Mouse (Mus musculus) brain, embryonic 14.5 days (tissue): Measurements from ENCODE around the gene Map3k12. TPM values are rescaled to one million over a fixed set of nuclear protein-coding genes. Genes with fewer than 3 reads are reported as not detected.

ENCODE experiments used
- DNase-seq: peaks from one replicate; pipeline ENCODE4 v3.0.0-alpha.2; 2011; ENCODE audit warnings: low read depth
- CTCF ChIP-seq: fragments of 200-500 bp; IDR thresholded peaks from 2 replicates; pipeline ENCODE4 v1.5.1; 2012; ENCODE audit warnings: inconsistent platforms, mild to moderate bottlenecking, moderate library complexity, borderline replicate concordance; ENCODE audit not compliant: insufficient read depth, insufficient read length; ENCODE audit errors: extremely low read depth
- POLR2A ChIP-seq: fragments of 200-500 bp; IDR thresholded peaks from 2 replicates; pipeline ENCODE4 v1.6.1; 2012; ENCODE audit warnings: mild to moderate bottlenecking, inconsistent platforms, borderline replicate concordance; ENCODE audit not compliant: poor library complexity, insufficient read depth, insufficient read length, severe bottlenecking; ENCODE audit errors: extremely low read depth
- polyA plus RNA-seq: library from polyadenylated mRNA; depleted of rRNA; stranded (reverse); fragments of >200 nt; gene quantifications from 2 replicates; pipeline ENCODE4 v1.2.3, GENCODE M21; 2012; rRNA removed

Gene Map3k12
- polyA plus RNA-seq, 1 experiment = 72.4 TPM

DNA sequence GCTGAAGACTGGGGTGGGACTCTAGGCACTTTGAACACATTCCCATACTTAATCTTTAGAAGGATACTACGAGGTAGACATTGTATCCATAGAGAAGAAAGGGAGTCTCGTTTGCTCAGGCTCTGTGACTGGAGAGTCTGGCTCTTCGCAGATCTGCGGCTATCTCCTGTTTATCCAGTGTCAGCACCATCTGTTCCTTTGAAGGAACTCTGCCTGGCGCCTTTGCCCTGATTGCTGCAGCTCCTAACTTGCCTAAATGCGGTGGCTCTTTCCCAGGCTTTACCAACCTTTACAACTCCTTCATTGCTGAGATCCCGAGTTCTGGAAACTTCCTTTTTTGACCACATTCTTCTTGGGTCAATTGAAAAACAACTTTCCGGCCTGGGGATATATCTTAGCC is 67.5 kb downstream of the Map3k12 start:
- peak; percentile 12 for DNase-seq
- no peak for TF ChIP-seq POLR2A
- no peak for TF ChIP-seq CTCF

Other genes starting within 250 kb of the Map3k12 start
- 0.18 and 0.23 TPM in 2 replicates for gene Gm9918, start 246.5 kb downstream of the Map3k12 start, polyA plus RNA-seq
- gene Mfsd5, start 237.6 kb downstream of the Map3k12 start, polyA plus RNA-seq = 48.7 and 53.6 TPM in 2 replicates
- gene Espl1, start 220.8 kb downstream of the Map3k12 start, polyA plus RNA-seq = 11.3 and 12.6 TPM in 2 replicates
- 303 and 362 TPM in 2 replicates for gene Pfdn5, start 190.9 kb downstream of the Map3k12 start, polyA plus RNA-seq
- gene Myg1, start 185.4 kb downstream of the Map3k12 start, polyA plus RNA-seq = 109 and 137 TPM in 2 replicates
- 33.6 and 49.2 TPM in 2 replicates for gene Aaas, start 166.3 kb downstream of the Map3k12 start, polyA plus RNA-seq
- gene Sp7, start 149.9 kb downstream of the Map3k12 start, polyA plus RNA-seq = 0.69 and 4.1 TPM in 2 replicates
- 19.2 and 20.8 TPM in 2 replicates for gene Sp1, start 110.9 kb downstream of the Map3k12 start, polyA plus RNA-seq
- 0.48 and 0.53 TPM in 2 replicates for gene Amhr2, start 71.7 kb downstream of the Map3k12 start, polyA plus RNA-seq
- 94.6 and 117 TPM in 2 replicates for gene Prr13, start 58.0 kb downstream of the Map3k12 start, polyA plus RNA-seq
- 569 and 716 TPM in 2 replicates for gene Pcbp2, start 46.5 kb downstream of the Map3k12 start, polyA plus RNA-seq
- not detected in 2 replicates for gene Gm10337, start 13.3 kb downstream of the Map3k12 start, polyA plus RNA-seq
- 126 and 186 TPM in 2 replicates for gene Tarbp2, start 1.1 kb upstream of the Map3k12 start, polyA plus RNA-seq
- gene Npff, start 7.9 kb upstream of the Map3k12 start, polyA plus RNA-seq = 7.1 and 7.5 TPM in 2 replicates
- not detected in 2 replicates for gene Gm28047, start 108.0 kb upstream of the Map3k12 start, polyA plus RNA-seq
- gene Atf7, start 108.4 kb upstream of the Map3k12 start, polyA plus RNA-seq = 42.5 and 48.8 TPM in 2 replicates
- gene Atp5g2, start 155.3 kb upstream of the Map3k12 start, polyA plus RNA-seq = 462 and 655 TPM in 2 replicates
- 46.2 and 48.4 TPM in 2 replicates for gene Calcoco1, start 205.1 kb upstream of the Map3k12 start, polyA plus RNA-seq